Mouse (Mus musculus): ENCODE measurements around the gene Dok7.

Dok7 gene

DNA sequence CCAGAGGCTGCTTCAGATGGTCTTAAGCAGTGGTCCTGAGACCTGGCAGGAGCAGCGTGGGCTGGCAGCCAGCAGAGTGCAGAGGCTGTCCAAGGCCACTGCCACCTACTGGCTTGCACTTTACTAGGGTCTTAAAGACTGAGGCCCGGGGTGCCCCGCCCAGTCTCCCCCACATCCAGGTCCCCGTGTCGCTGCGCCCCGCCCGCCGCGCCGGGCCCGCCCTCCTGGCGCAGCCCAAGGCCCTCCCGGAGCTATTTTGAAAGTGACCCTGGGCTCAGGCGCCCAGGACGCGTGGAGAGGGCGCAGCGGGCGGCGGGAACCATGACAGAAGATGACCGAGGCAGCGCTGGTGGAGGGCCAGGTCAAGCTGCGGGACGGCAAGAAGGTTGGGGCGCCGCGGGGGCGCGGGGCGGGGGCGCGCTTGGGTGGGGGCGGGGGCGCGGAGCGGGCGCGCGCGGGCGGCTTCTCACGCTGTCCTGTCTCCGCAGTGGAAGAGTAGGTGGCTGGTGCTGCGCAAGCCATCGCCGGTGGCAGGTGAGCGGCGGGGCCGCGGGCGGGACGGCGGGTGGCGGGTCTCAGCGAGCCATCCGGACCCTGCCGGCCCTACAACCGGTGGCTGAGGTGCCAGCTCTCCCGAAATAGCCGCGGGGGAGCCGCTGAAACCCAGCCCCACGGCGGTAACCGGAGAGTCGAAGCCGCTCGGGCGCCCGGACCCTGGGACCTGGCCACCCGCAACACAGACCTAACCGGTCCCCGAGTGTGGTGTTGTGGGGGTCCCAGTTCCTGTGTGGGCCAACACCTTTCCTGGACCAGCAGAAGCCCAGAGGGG is at the start of gene Dok7:
Gene Dok7, plus strand, starts transcription at position 163 of the 829 bp plus-strand sequence.
- peak; percentile 31 for ATAC-seq (ENCODE audit: low TSS enrichment)

DNA sequence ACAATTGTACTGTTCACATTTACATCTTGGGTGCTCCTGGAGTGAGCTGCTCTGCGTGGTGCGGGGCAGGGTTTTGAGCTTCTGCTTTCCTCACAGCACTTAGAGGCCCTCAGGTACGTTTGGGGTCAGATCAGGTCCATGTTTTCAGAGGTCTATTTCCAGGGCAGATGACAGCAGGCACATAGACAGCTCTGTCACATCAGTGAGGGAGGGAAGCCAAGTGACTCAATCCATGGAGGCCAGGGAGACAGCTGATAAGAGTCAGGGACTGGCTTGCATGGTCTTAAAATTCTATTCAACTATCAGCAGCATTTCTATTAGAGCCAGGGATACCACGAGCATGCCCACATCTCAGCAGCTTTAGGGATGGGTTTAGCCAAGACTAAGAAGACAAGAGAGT is 47.4 kb upstream of the Dok7 start:
- no peak for ATAC-seq (ENCODE audit: low TSS enrichment)

DNA sequence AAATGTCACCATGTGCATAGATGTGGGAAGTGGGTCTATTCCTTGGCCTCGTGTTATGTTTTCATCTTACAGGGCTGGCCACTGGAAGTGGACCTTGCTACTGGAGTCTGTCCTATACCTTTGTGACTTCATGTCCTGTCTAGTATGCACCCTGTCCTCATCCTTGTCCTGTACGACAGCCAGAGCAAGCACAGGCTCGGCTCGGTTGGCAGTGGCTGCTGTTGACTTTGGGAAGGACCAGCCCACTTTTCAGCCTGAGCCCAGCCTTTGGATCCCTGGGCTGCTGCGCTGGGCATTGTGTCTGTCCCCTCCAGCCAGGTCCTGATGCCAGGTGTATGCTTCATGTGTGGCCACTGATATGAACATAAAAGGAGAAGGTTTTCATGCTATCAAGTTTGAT is 45.9 kb upstream of the Dok7 start:
- ATAC-seq (ENCODE audit: low TSS enrichment), result no peak

DNA sequence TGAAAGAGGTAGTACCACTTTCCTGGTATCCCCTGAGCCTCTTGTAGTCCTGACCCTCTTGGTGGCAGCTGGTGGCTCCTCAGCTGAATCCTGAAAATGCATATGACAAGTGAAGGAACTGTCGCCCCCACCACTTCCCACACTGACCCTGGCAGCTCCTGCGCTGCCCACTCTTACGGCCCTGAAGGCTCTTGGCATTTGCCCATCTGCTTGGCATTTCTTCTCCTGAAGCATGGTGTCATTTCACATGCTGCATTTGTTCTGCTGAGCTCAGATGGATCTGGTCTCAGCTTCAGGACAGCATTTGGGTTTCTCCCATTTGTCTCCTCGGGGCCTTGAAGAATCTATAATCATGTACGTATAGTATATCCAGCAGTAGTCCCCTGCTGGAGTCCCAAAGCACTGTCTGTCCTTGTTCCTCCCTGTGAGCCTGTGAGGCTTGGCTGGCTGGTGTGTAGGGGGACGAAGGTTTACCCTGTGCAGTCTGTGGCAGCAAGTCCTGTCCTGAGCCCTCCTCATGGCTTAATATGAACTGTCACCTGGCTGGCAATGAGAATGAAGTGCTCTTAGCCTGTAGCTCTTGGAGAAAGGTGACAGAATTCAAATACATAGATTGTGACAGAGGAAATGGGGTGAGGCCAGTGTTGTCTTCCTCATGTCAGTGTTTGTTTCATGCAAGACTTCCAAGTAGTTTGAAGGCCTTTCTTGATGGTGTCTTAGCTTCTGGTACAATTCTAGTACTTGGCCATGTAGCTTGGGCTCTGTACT is 45.2 kb upstream of the Dok7 start:
- ATAC-seq (ENCODE audit: low TSS enrichment), result no peak

DNA sequence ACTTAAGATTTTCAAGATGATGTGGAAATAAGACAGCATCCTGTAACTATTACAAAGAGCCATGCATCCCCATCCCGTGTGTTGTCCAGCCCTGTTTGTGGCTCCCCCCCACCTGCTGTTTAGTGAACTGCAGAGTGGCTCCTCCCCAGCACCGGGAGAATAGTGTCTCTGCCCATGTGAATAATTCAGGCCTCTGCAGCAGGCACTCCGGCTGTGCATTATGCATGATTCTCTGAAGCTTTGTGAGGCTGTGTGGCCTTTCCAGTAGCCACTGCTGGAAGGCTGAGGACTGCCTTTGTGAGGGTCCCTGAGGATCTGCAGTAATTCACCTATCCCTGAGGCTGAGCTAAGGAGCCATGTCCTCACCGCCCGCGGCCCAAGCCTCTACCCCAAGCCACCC is 42.5 kb upstream of the Dok7 start:
- no peak for ATAC-seq (ENCODE audit: low TSS enrichment)

DNA sequence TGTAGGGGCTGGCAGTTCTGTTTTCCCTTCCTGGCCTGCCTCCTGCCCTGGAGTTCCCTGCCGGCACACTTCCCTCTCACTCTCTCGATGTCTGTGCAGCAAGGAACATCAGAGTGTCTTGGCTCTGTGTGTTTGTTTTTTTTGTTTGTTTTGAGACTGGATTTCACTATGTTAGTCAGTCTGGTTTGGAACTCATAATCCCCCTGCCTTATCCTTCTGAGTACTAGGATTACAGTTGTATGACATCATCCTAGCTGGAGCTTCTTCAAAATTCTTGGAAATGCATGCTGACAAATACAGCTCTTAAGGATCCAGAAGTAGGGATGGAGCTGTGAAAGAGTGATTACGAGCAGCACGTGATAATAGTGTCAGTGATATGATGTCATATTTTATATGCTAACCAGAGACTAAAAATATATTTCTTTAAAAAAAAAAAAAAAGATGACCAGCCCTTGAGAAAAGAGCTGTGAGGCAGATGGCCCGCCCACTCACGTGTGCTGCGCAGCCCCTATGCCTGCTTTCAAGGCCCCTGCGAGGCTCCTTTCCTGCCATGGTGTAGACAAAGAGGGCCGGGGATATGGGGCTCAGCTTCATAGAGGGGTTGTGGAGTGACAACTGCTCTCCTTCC is 36.8 kb upstream of the Dok7 start:
- ATAC-seq (ENCODE audit: low TSS enrichment), result peak; percentile 39

DNA sequence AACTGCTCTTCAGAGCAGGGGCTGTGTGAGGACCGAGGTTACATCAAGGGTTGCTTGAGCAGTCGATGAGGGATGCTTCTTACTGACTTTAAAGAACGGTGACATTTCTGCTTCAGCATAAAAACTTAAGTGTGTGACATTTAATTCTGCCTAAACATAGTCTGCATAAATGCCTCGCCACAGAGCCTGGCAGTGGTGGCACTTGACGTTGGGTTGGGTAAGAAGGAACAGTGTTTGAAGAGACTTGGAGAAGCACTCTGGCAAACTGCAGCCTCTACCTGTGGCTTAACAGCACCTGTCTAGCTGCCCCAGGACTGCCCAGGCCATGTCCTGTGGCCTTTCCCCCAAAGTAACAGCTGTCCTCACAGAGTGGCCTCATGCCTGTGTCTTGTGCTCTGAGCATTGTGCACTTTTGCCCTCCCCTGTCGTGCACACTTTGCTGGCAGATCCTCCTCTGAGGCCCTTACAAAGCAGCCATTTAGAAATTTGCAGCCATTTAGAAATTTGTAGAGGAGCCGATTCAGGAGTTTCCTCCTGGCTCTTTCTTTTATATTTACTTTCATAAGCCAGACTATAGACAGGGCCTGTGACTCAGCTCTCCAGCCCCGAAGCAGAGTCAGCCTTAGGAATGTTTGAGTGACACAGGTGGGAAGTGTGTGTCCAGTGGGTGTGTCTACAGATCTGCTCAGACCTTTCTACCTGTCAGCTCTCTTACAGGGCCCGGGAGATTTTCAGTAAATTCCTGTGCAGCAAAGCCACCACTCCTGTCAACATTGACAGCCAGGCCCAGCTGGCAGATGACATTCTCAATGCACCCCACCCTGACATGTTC is 35.9 kb upstream of the Dok7 start:
- ATAC-seq (ENCODE audit: low TSS enrichment), result peak; percentile 55

DNA sequence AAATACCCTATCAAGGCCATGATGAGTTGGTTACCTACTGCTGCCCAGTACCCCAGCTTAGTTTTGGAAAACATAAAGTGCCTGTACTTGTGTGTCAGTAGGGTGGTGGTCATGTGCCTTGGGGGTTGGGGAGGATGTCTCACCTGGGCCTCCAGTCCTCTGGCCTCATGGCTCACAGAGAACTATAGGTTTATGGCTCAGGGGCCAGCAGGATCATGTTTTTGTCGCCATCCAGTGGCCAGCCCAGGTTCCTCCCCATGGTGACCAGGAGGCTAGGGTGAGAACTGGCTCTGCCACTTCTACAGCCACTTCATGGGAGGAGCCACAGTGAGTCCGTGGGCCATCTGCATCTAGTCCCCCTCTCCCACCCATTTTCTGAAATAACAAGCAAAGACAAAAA is 31.6 kb upstream of the Dok7 start:
- ATAC-seq (ENCODE audit: low TSS enrichment), result peak; percentile 62; the same call in 1 of the 2 replicates

DNA sequence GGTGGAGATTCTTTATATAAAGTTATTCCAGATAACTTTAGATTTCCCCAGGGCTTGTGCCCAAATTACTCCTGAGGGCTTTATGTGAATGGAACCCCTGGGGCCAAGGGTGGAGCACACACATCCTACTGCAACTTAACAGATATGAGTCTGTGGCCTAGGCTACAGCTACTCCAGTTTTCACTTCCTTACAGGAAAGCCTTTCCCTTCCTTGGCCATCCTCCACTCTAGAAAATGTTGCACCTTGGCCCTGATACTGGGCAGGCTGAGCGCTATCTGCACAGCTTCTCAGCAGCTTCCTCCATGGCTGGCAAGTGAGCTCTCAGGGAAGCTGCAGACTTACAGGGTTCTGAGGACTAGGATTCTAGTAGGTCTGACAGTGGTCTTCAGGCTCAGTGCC is 27.3 kb upstream of the Dok7 start:
- ATAC-seq (ENCODE audit: low TSS enrichment), result no peak

DNA sequence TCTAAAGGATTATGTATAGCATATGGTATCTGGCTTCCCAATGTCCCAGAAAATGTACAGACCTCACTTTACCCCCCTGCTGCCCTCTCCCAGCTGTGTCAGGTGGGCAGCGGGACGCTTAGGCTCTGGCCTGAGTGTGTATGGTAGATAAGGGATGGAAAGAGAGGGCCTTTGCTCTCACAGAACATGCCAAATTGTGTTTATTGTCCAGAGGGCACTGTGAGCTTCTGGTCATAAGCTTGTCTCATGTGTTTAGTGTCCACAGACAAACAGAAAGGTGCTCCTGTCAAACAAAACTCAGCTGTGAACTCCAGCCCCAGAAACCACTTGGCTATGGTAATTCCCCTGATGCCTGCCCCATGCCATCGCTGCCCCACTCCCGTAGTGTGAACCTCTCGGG is 26.8 kb upstream of the Dok7 start:
- no peak for ATAC-seq (ENCODE audit: low TSS enrichment)

DNA sequence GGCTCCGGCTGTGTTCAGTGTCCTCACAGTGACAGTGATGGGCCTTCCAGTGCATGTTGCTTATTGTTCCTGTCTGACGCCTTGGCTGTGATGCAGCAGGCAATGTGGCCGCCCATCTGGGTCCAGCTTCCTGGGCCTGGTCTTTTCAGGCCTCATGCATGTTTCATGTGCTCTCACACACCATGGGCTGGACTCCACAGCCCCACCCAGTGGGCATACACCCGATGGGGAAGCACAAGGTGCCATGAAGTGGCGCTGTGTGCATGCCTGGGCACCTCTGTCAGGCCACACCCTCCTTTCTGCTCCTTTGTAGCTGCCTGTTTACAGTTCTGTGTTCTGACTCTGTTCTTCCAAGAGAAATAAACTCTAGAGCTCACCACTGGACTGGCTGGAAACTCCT is 23.5 kb upstream of the Dok7 start:
- ATAC-seq (ENCODE audit: low TSS enrichment), result no peak

DNA sequence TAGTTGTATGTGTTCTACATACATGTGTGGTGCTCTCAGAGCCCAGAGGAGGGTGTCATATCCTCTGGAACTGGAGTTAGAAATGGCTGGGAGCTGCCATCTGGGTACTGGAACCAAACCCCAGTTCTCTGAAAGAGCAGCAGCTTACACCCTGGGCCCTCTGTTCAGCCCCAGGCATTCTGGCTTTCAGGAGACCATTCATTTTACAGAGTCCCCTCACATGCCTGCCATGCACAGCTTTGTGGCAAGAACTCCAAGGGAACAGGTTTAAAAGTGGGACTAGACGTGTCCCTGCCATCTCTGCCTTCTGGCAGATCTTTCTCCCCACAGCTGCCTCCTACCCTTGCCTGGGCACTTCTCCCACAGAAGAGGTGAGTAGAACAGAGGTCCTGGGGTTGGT is 22.9 kb upstream of the Dok7 start:
- ATAC-seq (ENCODE audit: low TSS enrichment), result no peak

DNA sequence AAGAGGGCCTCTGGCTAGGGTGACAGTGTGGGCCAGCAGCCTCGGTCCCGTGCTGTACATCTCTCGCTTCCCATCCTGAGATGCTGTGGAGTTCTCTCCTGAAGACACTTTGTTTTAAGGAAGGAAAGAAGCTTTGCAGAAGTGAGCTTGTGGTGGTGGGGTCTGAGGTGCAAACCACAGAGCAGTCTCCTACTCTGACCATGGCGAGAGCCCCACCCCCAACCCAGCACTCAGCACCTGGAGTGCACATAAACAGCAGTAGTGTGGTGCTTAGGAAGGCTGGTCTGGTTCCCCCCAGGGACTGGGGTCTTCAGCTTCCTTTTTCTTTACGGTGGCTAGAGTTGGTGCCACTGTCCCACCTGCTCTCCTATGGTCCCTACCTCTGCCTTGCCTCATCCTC is 21.4 kb upstream of the Dok7 start:
- ATAC-seq (ENCODE audit: low TSS enrichment), result no peak

DNA sequence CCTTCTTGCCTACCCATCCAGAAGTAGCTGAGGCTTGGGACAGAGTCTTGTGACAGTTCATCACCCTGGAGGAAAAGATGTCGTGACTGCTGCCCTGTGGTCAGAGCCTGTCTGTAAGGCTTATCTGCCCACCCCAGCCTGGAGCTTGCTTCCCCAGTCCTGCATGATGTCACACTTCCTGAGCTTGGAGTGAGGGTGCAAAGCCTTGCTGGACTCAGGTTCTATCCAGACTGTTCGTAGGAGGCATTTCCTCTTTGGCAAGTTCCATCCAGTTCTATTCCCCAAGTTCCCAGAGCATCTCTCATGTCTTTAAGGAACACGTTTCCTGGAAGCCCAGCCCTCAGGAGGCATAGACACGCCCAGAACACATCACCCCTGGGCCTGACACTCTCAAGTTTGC is 20.8 kb upstream of the Dok7 start:
- ATAC-seq (ENCODE audit: low TSS enrichment), result peak; percentile 83

DNA sequence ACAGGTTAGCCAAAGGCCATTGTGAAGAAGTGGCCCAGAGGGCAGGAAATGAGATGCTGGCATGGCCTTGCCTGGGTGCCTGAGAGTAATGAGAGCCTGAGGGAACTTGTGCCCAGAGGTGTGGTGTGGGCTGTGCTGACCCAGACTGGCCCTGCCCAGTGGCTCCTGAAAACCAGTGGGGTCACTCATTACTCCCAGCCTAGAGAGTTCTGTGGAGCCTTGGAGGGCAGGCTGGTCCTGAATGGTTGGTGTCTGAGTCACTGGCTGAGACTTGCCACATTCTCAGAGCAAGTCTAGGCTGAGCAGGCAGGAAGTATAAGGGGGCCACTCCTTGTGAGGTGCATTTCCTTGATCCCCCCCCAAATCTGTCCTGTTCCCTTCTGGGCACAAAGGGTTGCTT is 19.1 kb upstream of the Dok7 start:
- no peak for ATAC-seq (ENCODE audit: low TSS enrichment)

DNA sequence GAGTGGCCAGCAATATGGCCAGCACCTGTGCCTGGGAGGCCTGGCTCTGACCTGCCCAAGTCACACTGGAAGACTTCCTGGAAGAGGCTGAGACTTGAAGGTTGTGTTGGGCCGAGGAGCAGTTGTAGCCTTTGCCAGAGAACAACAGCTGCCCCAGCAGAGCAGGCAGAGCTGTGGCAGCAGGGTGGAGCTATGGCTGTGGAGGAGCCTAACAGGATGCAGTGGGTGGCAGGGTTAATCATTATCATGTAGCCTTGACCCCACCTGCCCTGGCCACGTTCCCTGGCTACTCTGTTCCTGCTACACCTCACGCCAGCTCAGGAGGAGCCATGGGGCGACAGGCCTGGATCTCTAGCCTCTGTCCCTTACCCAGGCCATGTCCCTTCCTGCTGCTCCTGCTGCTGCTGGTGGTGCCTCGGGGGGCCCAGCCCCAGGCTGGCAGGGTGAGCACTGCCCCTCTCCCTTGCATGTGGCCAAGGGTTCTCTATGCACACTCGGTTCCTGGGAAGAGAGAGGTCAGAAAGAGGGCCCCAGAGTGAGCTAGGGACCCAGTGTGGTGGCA is 15.2 kb upstream of the Dok7 start, which contains the start of gene Hgfac:
Gene Hgfac, plus strand, starts transcription at position 242 of the 562 bp plus-strand sequence.
- no peak for ATAC-seq (ENCODE audit: low TSS enrichment)

DNA sequence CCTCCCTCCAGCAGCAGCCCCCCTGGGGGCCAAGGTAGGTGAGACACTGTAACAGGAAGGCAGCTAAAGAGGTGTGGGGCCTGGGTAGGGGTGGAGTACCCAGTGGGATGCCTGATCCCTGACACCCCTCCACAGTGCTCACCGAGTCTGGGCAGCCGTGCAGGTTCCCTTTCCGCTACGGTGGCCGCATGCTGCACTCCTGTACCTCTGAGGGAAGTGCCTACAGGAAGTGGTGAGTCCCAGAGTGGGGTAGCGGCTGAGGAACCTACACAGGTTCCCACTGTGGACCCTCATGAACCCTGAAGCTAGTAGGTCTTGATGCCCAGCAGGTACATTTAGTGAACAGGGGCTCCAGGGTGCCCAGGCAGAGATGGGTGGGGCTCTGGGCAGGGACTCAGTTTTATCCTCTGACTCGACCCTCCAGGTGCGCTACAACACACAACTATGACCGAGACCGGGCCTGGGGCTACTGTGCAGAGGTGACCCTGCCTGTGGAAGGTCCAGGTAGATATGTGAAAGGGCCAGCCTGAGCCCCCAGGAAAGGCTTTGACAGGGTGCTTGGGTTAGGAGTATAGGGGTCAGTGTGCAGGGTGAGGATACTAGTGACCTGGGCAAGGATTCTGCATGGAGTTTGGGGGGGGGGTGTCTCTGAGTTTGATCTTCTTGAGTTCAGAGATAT is 14.0 kb upstream of the Dok7 start:
- ATAC-seq (ENCODE audit: low TSS enrichment), result no peak

DNA sequence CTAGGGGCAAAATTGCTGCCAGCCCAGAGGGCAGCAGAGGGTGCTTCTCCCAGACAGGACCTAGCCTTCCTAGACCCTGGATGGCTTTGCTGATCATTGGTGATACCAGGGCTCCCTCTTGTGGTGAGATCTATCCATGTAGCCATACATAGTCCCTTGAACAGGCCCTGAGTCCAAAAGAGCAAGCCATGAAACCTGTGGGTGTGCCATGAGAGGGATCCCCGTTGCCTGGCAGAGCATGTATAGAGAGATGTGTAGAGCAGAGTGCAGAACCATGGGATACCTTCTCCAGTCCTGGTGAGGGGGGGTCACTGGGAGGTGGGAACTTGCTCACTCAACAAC is 13.5 kb upstream of the Dok7 start:
- peak; percentile 86 for ATAC-seq (ENCODE audit: low TSS enrichment)

DNA sequence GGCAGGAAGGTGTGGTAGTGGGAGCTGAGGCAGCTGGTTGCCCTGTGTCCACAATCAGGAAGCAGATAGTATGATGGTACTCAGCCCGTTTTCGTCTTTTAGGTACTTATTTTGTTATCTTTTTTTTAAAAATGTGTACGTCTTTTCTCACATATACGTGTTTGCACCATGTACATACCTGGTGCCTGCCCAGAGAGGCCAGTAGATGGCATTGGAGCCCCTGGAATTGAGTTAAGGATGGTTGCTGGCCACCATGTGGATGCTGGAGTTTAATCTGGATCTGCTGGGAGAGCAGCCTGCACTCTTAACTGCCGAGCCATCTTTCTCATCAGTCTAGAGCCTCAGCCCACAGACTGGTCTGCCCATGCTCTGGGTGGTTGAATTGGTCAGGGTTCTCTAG is 6.0 kb upstream of the Dok7 start:
- no peak for ATAC-seq (ENCODE audit: low TSS enrichment)

DNA sequence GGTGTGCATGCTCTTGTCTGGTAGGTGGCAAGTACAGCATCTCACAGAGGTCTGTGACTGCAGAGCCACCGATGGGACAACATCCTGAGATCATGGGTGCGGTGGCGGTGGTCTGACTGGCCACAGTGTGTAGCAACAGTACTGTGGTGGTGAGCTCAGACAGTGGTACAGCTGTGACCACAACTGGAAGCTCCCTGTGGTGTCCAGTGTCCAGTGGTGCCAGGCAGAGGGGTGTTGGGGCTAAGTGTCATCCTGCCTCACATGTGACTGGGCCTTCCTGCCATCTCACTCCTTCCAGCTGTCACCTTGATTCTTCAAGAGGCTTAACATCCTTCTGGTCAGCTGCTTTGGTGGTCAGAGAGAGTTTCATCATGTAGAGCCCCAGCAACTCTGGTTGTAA is 1.9 kb upstream of the Dok7 start:
- ATAC-seq (ENCODE audit: low TSS enrichment), result no peak

DNA sequence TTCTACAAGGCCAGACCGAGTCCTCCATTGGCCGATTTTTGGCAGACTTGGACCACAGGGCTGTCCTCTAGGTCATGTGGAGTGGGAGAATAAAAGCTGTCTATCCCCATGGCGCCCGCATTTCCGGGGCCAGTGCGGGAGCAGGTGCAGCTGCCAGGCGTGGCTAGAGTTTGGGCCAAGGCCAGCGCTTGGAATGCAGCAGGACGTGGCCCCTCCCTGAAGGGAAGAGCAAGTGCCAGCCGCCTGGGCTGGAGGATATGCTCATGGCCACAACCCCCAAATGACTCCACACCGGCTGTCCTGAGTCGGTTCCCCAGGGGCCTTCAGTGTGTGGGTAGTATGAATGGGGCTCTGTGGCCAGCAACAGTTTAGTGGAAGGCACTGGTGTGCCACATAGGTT is 1.5 kb upstream of the Dok7 start:
- ATAC-seq (ENCODE audit: low TSS enrichment), result no peak
